Mouse (Mus musculus) urinary bladder, postnatal 4 days (tissue): ENCODE measurements around the gene H2-DMa.
"Not testable (repeated sequence)": the region's sequence is repeated elsewhere in the genome, so short reads cannot be mapped to it uniquely, and the experiment has no call there.

Experiments used
- DNase-seq, 2 experiments: peaks; one replicate each; pipeline ENCODE4 v3.0.0; 2021 to 2022; ENCODE audit warnings: low spot score in 2 of 2

The H2-DMa gene

DNA sequence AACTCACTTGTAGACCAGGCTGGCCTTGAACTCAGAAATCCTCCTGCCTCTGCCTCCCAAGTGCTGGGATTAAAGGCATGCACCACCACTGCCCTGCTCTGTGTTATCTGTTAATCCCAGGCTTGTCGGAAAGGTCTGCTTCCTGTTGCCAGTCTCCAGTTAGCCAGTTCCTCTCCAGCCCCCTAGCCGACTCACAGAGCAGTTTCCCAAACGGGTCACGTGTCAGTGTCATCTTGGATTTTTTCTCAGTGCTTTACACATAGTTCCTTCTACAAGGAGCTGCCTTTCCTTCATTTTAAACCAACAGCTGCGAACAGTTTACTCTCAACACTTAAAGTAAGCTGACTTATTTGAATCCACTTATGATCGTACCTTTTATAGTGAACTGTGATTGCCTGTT is 5.3 kb downstream of the H2-DMa start:
- no peak for DNase-seq

DNA sequence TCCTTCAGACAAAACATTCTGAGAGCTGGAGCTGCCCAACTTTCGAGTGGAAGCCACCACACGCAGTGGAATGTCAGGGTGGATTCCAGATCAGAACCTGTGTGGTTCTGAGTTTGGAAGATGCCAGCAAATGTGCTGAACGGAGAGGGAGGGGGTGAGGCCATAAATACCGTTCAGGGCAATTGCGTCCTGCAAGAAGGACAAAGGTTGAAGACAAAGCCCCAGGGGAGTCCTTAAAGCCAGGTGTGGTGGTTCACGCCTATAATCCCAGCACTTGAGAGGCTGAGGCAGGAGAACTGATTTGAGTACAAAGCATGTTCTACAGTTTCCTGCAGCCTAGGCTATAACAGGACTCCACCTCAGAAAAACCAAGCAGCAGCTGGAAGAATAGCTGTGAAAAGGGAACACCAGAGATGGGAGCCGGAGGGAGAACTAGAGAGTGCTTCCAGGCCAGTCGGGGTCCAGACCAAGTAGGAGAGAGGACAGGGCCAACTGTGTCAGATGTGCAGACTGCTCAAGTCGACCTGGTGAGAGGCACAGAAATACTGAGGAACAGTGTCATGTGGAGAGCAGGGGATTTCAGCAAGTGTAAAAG is 7.6 kb downstream of the H2-DMa start:
- DNase-seq: no peak

DNA sequence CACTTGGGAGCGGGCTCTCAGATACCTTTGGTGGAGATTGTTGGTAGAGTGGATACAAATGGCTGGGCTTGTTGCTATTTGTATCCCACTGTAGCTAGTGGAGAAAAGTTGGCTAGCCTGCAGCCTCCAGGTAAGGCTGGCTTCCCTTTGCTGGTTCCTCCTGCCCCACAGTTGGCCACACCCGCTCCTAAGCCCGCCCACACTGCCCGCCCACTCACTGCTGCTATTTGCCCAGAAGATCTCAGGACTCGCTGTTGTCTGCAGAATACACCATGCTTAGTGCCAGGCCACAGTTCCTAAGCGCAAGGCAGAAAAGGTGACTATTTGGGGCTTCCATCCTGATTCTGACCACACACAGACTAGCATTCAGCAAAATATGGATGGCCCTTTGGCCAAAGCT is 8.1 kb downstream of the H2-DMa start:
- no peak for DNase-seq

- no peak for DNase-seq
Observed at GRCm38 (mm10) chr17:34128264-34128937, 9.1 kb downstream of the H2-DMa start.

DNA sequence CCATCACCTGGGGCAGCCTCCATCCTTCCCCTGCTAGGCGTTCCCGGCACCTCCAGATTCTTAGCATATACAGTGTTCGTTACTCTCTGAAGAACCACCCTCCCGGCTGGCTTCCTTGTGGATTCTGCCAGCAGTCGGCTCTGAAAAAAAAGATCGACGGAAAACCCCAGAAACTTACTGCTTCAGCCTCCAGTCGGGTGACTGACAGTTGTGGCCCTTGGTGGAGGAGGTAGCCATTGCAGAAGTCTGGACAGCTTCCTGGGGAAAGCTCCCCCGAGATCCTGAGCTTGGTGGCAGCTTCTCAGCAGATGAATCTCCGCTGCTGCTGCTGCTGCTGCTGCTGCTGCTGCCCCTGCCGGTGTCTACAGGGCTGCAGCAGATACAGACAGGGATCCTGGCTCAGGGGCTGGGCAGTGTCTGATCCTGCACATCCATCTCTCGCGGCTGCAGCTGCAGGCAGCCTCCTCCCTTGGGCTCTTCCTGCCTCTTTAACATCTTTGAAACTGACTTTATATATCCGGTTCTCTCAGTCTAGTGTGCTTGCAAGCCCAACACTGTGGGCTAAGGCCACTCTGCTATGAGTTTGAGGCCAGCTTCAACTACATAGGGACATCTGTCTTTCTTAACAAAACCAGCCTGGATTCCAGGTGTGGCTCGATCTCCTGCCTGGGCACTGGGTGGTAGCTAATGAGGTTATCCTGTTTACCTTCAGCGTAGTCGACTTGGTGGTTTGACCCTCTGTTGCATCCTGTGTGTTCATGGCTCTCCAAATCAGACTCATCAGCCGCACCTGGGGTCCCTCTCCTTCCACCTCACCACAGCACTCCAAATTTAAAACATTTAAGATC is 9.8 kb downstream of the H2-DMa start:
- no peak for DNase-seq

DNA sequence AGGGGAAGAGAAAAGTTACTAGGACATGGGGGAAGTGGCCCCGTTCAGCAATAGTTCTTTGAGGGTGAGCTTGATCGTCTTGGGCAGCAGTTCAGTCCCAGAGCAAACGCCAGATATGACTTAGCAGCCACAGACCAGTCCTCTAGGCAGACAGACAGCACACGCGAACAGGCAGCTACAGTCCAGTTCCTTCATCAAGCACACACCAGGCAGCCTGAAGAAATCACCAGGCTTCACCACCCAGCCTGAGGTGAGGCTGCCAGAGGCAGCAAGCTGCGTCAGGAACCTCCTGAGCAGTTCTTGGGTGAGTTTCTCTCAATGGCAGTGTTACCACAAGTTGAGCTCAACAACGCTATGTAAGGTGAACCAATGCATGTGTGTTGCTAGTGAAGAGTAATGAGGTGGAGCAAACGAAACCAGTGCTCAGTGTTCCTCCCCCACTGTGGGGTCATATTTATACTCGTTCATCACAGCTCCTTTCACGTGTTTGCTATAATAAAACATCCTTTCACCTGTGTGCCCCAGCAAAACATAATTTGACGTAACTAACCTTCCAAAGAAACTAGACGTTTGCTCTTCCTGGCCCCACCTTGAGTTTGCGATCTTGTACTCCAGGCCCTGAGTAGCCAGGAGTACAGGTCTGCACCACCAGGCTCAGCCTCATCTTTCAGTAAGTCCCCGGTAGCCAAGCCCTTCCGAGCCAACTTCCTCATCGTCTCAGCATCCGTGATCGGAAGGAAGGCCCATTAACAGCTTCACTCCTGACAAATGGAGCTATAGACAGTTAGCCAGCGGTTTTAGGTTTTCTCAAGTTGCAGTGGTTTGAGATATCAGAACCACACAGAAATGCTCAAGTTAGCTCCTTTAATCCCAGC is 11.0 kb downstream of the H2-DMa start:
- DNase-seq: no peak

GRCm38 (mm10) chr17:34131911-34132310 is 12.6 kb downstream of the H2-DMa start:
- DNase-seq: no peak

DNA sequence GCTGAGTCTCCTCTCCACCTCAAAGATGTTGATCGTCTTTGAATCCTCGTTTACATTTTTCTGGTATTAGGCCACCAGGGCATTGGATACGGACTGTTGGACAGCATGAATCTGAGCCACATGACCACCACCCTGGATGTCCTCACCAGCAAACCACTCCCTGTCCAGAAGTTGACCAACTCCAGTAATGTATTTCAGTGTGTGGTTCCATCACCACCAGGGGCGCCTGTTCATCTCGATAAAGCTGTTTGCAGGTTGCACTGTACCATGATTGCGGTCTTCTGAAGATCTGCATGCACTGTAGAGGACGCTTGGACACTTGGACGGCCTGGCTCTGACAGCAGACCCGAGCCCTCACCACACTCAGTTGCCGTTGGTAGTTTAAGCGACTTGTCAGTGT is 13.9 kb downstream of the H2-DMa start:
- no peak for DNase-seq

GRCm38 (mm10) chr17:34134451-34134850 is 15.1 kb downstream of the H2-DMa start:
- no peak for DNase-seq

GRCm38 (mm10) chr17:34135297-34136224 is 16.2 kb downstream of the H2-DMa start:
- peak; percentile 97 to 99 for DNase-seq

- no peak for DNase-seq
Observed at GRCm38 (mm10) chr17:34137601-34138000, 18.3 kb downstream of the H2-DMa start.

DNA sequence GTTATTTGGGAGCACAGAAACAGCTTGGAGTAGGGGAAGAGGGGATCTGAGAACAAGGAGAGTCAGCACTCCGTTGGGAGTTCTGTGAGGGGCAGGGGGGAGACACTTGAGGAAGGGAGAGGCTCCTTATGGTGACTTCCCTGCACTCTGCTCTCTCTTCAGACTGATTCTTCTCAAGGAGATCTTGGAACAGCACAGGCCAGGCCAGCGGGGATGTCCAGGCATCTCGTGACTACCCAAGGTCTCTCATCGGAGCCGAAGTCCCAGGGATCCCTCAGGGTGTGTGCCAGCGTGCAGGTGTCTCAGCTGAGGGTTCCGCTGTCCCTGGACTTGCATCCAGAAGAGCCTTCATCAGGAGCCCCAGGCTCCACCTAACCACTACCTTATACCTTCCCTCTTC is 19.3 kb downstream of the H2-DMa start:
- DNase-seq: no peak

DNA sequence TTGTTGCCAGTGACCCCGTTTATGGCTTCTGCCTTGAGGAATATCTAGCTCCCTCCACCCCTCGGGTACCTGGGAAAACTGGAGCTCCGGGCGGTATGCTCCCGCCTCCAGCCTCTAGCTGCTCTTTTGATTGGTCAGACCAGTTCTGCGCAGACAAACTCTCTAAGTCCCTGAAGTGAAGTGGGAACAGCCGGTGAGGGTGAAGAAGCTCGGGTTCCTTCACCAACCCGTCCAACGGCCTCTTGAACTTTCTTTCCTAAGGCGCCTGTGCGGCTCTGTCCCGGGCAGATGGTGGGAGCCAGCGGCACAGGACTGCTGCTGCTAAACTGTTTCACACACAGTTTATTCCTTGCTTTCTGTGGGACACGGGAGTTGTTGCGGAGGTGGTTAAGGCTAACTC is 20.1 kb downstream of the H2-DMa start:
- DNase-seq: no peak

GRCm38 (mm10) chr17:34140240-34140639 is 20.9 kb downstream of the H2-DMa start:
- no peak for DNase-seq

- no peak for DNase-seq
Observed at GRCm38 (mm10) chr17:34141448-34141847, 22.1 kb downstream of the H2-DMa start.

- no peak for DNase-seq
Observed at GRCm38 (mm10) chr17:34142456-34143010, 23.2 kb downstream of the H2-DMa start.

DNA sequence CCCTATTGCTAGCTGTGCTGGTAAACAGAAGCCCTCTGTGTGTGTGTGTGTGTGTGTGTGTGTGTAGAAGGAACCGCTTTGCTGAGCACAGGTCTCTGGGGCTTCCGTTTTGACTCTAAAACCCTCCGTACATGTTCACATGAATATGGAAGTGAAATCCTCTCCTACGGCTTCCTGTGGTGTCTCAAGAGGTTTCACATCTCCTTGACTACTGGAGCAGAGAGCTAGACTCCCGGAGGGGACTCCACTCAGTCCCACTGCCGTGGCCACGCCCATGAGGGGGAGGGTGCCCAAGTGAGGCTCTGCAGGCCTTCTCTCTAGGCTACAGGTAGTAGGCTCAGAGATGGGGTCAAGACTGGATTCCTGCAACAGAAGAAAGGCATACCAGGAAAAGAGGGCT is 23.7 kb downstream of the H2-DMa start, which contains the start of gene H2-DMb2:
Gene H2-DMb2 (plus strand): TSS at position 275 of the 400 bp plus-strand sequence.
- DNase-seq: no peak

GRCm38 (mm10) chr17:34143461-34143860 is 24.1 kb downstream of the H2-DMa start:
- DNase-seq: no peak

DNA sequence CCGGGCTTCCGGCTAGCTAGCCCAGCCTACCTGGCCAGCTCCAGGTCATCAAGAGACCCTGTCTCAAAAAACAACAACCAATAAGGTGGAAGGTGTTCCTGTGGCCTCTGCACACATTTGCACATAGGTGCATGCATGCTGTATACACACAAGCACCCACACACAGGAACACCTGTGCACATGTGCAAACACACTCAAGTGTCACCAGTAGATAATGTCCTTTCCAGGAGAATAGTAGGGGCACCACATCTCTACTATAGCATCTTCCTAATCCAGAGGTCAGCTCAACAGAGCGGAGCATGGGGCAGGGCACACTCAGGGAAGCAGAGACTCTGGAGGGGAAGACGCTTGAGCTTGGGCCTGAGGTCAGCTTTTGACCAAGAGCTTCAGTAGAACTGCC is 24.9 kb downstream of the H2-DMa start:
- DNase-seq: not testable (repeated sequence)

DNA sequence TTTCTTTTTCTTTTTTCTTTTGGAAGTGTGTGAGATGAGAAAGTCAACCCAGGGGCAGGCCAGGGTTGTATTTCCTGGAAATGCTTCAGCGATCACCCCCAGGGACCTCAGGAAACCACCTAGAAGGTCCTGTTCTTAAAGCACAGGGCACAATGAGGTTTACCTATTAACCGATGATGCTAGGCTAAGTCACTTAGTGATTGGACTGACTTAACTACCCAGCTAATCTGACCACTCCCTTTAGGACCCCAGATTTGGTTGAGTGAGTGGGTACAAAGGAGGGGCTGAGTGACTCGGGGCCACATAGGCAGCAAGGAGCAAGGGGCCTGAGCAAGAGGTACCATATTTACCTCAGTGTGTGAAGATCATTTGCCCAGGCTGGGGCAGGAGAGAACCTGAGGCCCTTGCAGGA is 25.6 kb downstream of the H2-DMa start:
- no peak for DNase-seq
